Mouse (Mus musculus) hindbrain, embryonic 12.5 days (tissue): ENCODE measurements around the gene Arhgap31. TPM values are rescaled to one million over a fixed set of nuclear protein-coding genes. Genes with fewer than 3 reads are reported as not detected.
A peak's percentile ranks its signal among the peaks of the same experiment; 100 is the strongest.
"Not testable (repeated sequence)": the region's sequence is repeated elsewhere in the genome, so short reads cannot be mapped to it uniquely, and the experiment has no call there.

Experiments used
- ATAC-seq: fragments of 200-750 bp; cut with Nextera tagmentation; 2 replicates; pipeline ENCODE4 v1.8.0; 2017; ENCODE audit warnings: moderate TSS enrichment; ENCODE audit not compliant: low FRiP score
- H3K27ac ChIP-seq: fragments of 300-500 bp; sonication (generic); 2 replicates; pipeline ENCODE4 v1.5.1; 2016; ENCODE audit warnings: mild to moderate bottlenecking
- H3K27me3 ChIP-seq: fragments of 300-500 bp; sonication (generic); 2 replicates; pipeline ENCODE4 v1.6.1; 2016; ENCODE audit warnings: mild to moderate bottlenecking
- H3K36me3 ChIP-seq: fragments of 300-500 bp; sonication (generic); 2 replicates; pipeline ENCODE4 v1.6.1; 2016; ENCODE audit warnings: mild to moderate bottlenecking
- H3K4me1 ChIP-seq: fragments of 300-500 bp; sonication (generic); 2 replicates; pipeline ENCODE4 v1.6.1; 2016
- H3K4me2 ChIP-seq: fragments of 300-500 bp; sonication (generic); replicated peaks from 2 replicates; pipeline ENCODE4 v1.6.1; 2016; ENCODE audit warnings: mild to moderate bottlenecking
- H3K4me3 ChIP-seq: fragments of 300-500 bp; sonication (generic); 2 replicates; pipeline ENCODE4 v1.5.1; 2016; ENCODE audit warnings: mild to moderate bottlenecking
- H3K9ac ChIP-seq: fragments of 300-500 bp; sonication (generic); 2 replicates; pipeline ENCODE4 v1.6.1; 2016; ENCODE audit warnings: mild to moderate bottlenecking, moderate library complexity
- H3K9me3 ChIP-seq: fragments of 300-500 bp; sonication (generic); replicated peaks from 2 replicates; pipeline ENCODE4 v1.6.1; 2016; ENCODE audit warnings: mild to moderate bottlenecking
- WGBS: fragments of 180-500 bp; shearing (Covaris S2); methylation state at CpG from one replicate; pipeline ENCODE4 v1.1.7; 2016; 5-methylcytosine and 5-hydroxymethylcytosine counted together
- polyA plus RNA-seq: library from polyadenylated mRNA; unstranded; fragments of >200 nt; fragmentation: Nextera tagmentation; extraction: Ambion mirVana; gene quantifications from 2 replicates; pipeline ENCODE4 v1.2.1, GENCODE M21; 2016

The Arhgap31 gene
- polyA plus RNA-seq, 1 experiment from 2014 or later, result 15.4 TPM

GRCm38 (mm10) chr16:38721377-38721776, 8.3 kb upstream of the Arhgap31 start:
- Histone ChIP-seq H3K4me2 (no peak overlapping the region), H3K9ac (no peak overlapping the region), H3K36me3 (no peaks in the 10 kb centered on the region)

GRCm38 (mm10) chr16:38714259-38714526, 1.1 kb upstream of the Arhgap31 start:
- not testable (repeated sequence) for H3K36me3 ChIP-seq, ATAC-seq, H3K9ac ChIP-seq, H3K27ac ChIP-seq, H3K4me3 ChIP-seq, H3K9me3 ChIP-seq, H3K27me3 ChIP-seq
- 72% methylated on average over 11 of the region's 12 CpGs for WGBS
- Histone ChIP-seq H3K4me2 (peak overlapping the region; percentile 84), H3K4me1 (peaks cover 12% of the 10 kb centered on the region)

More at GRCm38 (mm10) chr16:38721377-38721776, 8.3 kb upstream of the Arhgap31 start:
- Histone ChIP-seq H3K27me3 (no peaks in the 10 kb centered on the region), H3K4me3 (no peak overlapping the region), H3K4me1 (0 out of 2 replicates have a peak, but pooled peaks cover 5% of the 10 kb centered on the region), H3K27ac (no peak overlapping the region), H3K9me3 (no peaks in the 10 kb centered on the region)
- ATAC-seq, result no peak
- WGBS, result 87% methylated on average over 9 of the region's 9 CpGs

- Histone ChIP-seq H3K27ac (peak overlapping the region; percentile 76), H3K9ac (peak overlapping the region; percentile 77), H3K36me3 (no peaks in the 10 kb centered on the region), H3K27me3 (peaks cover 4% of the 10 kb centered on the region; the same call in 1 of the 2 replicates), H3K9me3 (no peaks in the 10 kb centered on the region), H3K4me2 (peak overlapping the region; percentile 84), H3K4me1 (peaks cover 12% of the 10 kb centered on the region), H3K4me3 (peak overlapping the region; percentile 68)
- ATAC-seq, result peak; percentile 68
- 30% methylated on average over 17 of the region's 17 CpGs for WGBS
Measured at GRCm38 (mm10) chr16:38713404-38714258, 557 bp upstream of the Arhgap31 start.

GRCm38 (mm10) chr16:38712105-38712504, 969 bp downstream of the Arhgap31 start:
- WGBS, result 5% methylated on average over 12 of the region's 12 CpGs
- H3K27ac ChIP-seq, result no peak overlapping the region
- ATAC-seq, result peak; percentile 18

GRCm38 (mm10) chr16:38711245-38711644, 1.8 kb downstream of the Arhgap31 start:
- Histone ChIP-seq H3K27me3 (peaks cover 4% of the 10 kb centered on the region; the same call in 1 of the 2 replicates), H3K4me3 (peak overlapping the region; percentile 17; the same call in 1 of the 2 replicates), H3K9ac (no peak overlapping the region), H3K9me3 (no peaks in the 10 kb centered on the region), H3K4me1 (peaks cover 15% of the 10 kb centered on the region), H3K36me3 (no peaks in the 10 kb centered on the region), H3K27ac (no peak overlapping the region), H3K4me2 (peak overlapping the region; percentile 84)
- WGBS, result 60% methylated on average over 4 of the region's 4 CpGs
- ATAC-seq, result no peak

More at GRCm38 (mm10) chr16:38712105-38712504, 969 bp downstream of the Arhgap31 start:
- peaks cover 12% of the 10 kb centered on the region for H3K4me1 ChIP-seq
- peak overlapping the region; percentile 84 for H3K4me2 ChIP-seq
- H3K9ac ChIP-seq, result peak overlapping the region; percentile 77
- H3K4me3 ChIP-seq, result peak overlapping the region; percentile 68
- H3K27me3 ChIP-seq, result peaks cover 4% of the 10 kb centered on the region; the same call in 1 of the 2 replicates
- no peaks in the 10 kb centered on the region for H3K9me3 ChIP-seq
- H3K36me3 ChIP-seq, result no peaks in the 10 kb centered on the region

- Histone ChIP-seq H3K4me2 (no peak overlapping the region), H3K4me1 (peaks cover 15% of the 10 kb centered on the region)
- 69% methylated on average over 7 of the region's 7 CpGs for WGBS
Measured at GRCm38 (mm10) chr16:38708962-38709520, 4.0 kb downstream of the Arhgap31 start.

GRCm38 (mm10) chr16:38706782-38707181, 6.3 kb downstream of the Arhgap31 start:
- H3K27ac ChIP-seq, result no peak overlapping the region
- 67% methylated on average over 7 of the region's 7 CpGs for WGBS

More at GRCm38 (mm10) chr16:38708962-38709520, 4.0 kb downstream of the Arhgap31 start:
- H3K9ac ChIP-seq, result no peak overlapping the region
- H3K36me3 ChIP-seq, result no peaks in the 10 kb centered on the region
- peaks cover 4% of the 10 kb centered on the region; the same call in 1 of the 2 replicates for H3K27me3 ChIP-seq
- no peak overlapping the region for H3K4me3 ChIP-seq
- H3K9me3 ChIP-seq, result no peaks in the 10 kb centered on the region
- no peak for ATAC-seq
- no peak overlapping the region for H3K27ac ChIP-seq

GRCm38 (mm10) chr16:38705531-38706281, 7.4 kb downstream of the Arhgap31 start:
- H3K4me2 ChIP-seq, result no peak overlapping the region
- no peaks in the 10 kb centered on the region for H3K9me3 ChIP-seq
- H3K27me3 ChIP-seq, result peaks cover 1% of the 10 kb centered on the region; the same call in 1 of the 2 replicates
- no peaks in the 10 kb centered on the region for H3K36me3 ChIP-seq
- H3K4me3 ChIP-seq, result no peak overlapping the region
- no peak overlapping the region for H3K9ac ChIP-seq
- WGBS, result 66% methylated on average over 9 of the region's 9 CpGs
- no peak for ATAC-seq
- peaks cover 18% of the 10 kb centered on the region for H3K4me1 ChIP-seq
- H3K27ac ChIP-seq, result no peak overlapping the region

More at GRCm38 (mm10) chr16:38706782-38707181, 6.3 kb downstream of the Arhgap31 start:
- ATAC-seq, result no peak
- H3K4me3 ChIP-seq, result no peak overlapping the region
- peaks cover 4% of the 10 kb centered on the region; the same call in 1 of the 2 replicates for H3K27me3 ChIP-seq
- no peak overlapping the region for H3K9ac ChIP-seq
- H3K4me2 ChIP-seq, result no peak overlapping the region
- H3K36me3 ChIP-seq, result no peaks in the 10 kb centered on the region
- H3K4me1 ChIP-seq, result peaks cover 16% of the 10 kb centered on the region
- H3K9me3 ChIP-seq, result no peaks in the 10 kb centered on the region

GRCm38 (mm10) chr16:38703501-38703900, 9.6 kb downstream of the Arhgap31 start:
- H3K36me3 ChIP-seq, result no peaks in the 10 kb centered on the region
- H3K9me3 ChIP-seq, result no peaks in the 10 kb centered on the region
- no peak overlapping the region for H3K4me2 ChIP-seq
- WGBS, result 54% methylated on average over 6 of the region's 6 CpGs
- H3K4me1 ChIP-seq, result peaks cover 18% of the 10 kb centered on the region
- H3K9ac ChIP-seq, result 0 out of 2 replicates have a peak overlapping the region, but pooled peaks have one; percentile 13
- no peak overlapping the region for H3K4me3 ChIP-seq
- no peak overlapping the region for H3K27ac ChIP-seq
- ATAC-seq, result no peak
- no peaks in the 10 kb centered on the region for H3K27me3 ChIP-seq

- Histone ChIP-seq H3K4me2 (no peak overlapping the region; the same call in 1 of the 2 replicates), H3K4me3 (no peak overlapping the region), H3K9me3 (no peaks in the 10 kb centered on the region), H3K4me1 (peaks cover 18% of the 10 kb centered on the region), H3K36me3 (no peaks in the 10 kb centered on the region), H3K27ac (peak overlapping the region; percentile 4; the same call in 1 of the 2 replicates), H3K27me3 (no peaks in the 10 kb centered on the region), H3K9ac (no peak overlapping the region)
- ATAC-seq, result peak; percentile 43; the same call in 1 of the 2 replicates
- WGBS, result 87% methylated on average over 3 of the region's 3 CpGs
Measured at GRCm38 (mm10) chr16:38702316-38702715, 10.8 kb downstream of the Arhgap31 start.

- no peak overlapping the region for H3K9ac ChIP-seq
- WGBS, result 29% methylated on average over 9 of the region's 9 CpGs
- no peak overlapping the region for H3K4me3 ChIP-seq
- peak overlapping the region; percentile 52 for H3K27ac ChIP-seq
- ATAC-seq, result peak; percentile 76
- no peaks in the 10 kb centered on the region for H3K27me3 ChIP-seq
- H3K4me1 ChIP-seq, result peaks cover 17% of the 10 kb centered on the region
- H3K4me2 ChIP-seq, result peak overlapping the region; percentile 29
- no peaks in the 10 kb centered on the region for H3K36me3 ChIP-seq
- H3K9me3 ChIP-seq, result no peaks in the 10 kb centered on the region
Measured at GRCm38 (mm10) chr16:38701492-38702185, 11.4 kb downstream of the Arhgap31 start.
